Mouse (Mus musculus) thymus, adult 2 months (tissue): Measurements from ENCODE around the gene Ccnjl.

Experiments used
- CTCF ChIP-seq: fragments of 200-500 bp; IDR thresholded peaks from 2 replicates; pipeline ENCODE4 v1.5.1; 2012; ENCODE audit warnings: mild to moderate bottlenecking, control low read depth, low read length, moderate library complexity, borderline replicate concordance; ENCODE audit not compliant: control insufficient read depth, poor library complexity, insufficient read depth; ENCODE audit errors: extremely low read depth
- POLR2A ChIP-seq: fragments of 200-500 bp; IDR thresholded peaks from 2 replicates; pipeline ENCODE4 v1.6.1; 2012; ENCODE audit warnings: mild to moderate bottlenecking, low read length, control low read depth, moderate library complexity; ENCODE audit not compliant: control insufficient read depth, poor library complexity, insufficient read depth; ENCODE audit errors: extremely low read depth

- TF ChIP-seq POLR2A (no peak), CTCF (no peak)
These were observed 28.0 kb downstream of the Ccnjl start for GRCm38 (mm10) chr11:43556538-43556937.
